ENCODE assay signal across 7 mouse cellular contexts in genomic region chr4:48542351-48542750, GRCm38 (mm10). TPM values are rescaled to one million over a fixed set of nuclear protein-coding genes. Genes with fewer than 3 reads are reported as not detected.
DNase-seq lines count a peak whose midpoint lies in the region; ATAC-seq and TF ChIP-seq lines count a peak whose summit lies in the region.

No protein-coding gene starts in this region.

- WGBS in embryonic facial prominence, embryonic 13.5 days, result 42% methylated on average over 5 of the region's 5 CpGs
- WGBS in hindbrain, embryonic 16.5 days, result 25% methylated on average over 5 of the region's 5 CpGs
- 26% methylated on average over 5 of the region's 5 CpGs for WGBS in stomach, embryonic 14.5 days

- H3K27me3 ChIP-seq in embryonic facial prominence, embryonic 13.5 days, result no peaks in the 10 kb centered on the region
- no peaks in the 10 kb centered on the region for H3K27me3 ChIP-seq in hindbrain, embryonic 16.5 days (replicated peaks; ENCODE audit: control insufficient read depth, insufficient read depth, low read length)
- no peaks in the 10 kb centered on the region for H3K27me3 ChIP-seq in stomach, embryonic 14.5 days (ENCODE audit: control insufficient read depth, insufficient read depth, low read length)

- no peaks in the 10 kb centered on the region for H3K9me3 ChIP-seq in embryonic facial prominence, embryonic 13.5 days
- no peaks in the 10 kb centered on the region for H3K9me3 ChIP-seq in hindbrain, embryonic 16.5 days (ENCODE audit: control insufficient read depth, low read length)
- H3K9me3 ChIP-seq in stomach, embryonic 14.5 days (ENCODE audit: control insufficient read depth, low read depth, low read length), result no peaks in the 10 kb centered on the region

- ATAC-seq in embryonic facial prominence, embryonic 13.5 days (ENCODE audit: insufficient number of reproducible peaks, insufficient read depth, low FRiP score, low TSS enrichment, low read depth), result no peak
- ATAC-seq in hindbrain, embryonic 16.5 days, result no peak
- no peak for ATAC-seq in stomach, embryonic 14.5 days (ENCODE audit: insufficient number of reproducible peaks, insufficient read depth, low FRiP score, low read depth)
- no peak for ATAC-seq in inflammation-experienced regulatory T-cells, adult 6 months

- H3K4me2 ChIP-seq in embryonic facial prominence, embryonic 13.5 days, result peak overlapping the region; percentile 78
- peak overlapping the region; percentile 91 for H3K4me2 ChIP-seq in hindbrain, embryonic 16.5 days (ENCODE audit: low read length)
- H3K4me2 ChIP-seq in stomach, embryonic 14.5 days (replicated peaks; ENCODE audit: low read depth, low read length), result peak overlapping the region; percentile 74

- no peak overlapping the region for H3K4me3 ChIP-seq in layer of hippocampus, adult 2 months
- 0 out of 2 replicates have a peak overlapping the region, but pooled peaks have one; percentile 74 for H3K4me3 ChIP-seq in embryonic facial prominence, embryonic 13.5 days
- H3K4me3 ChIP-seq in hindbrain, embryonic 16.5 days (ENCODE audit: low read length), result no peak overlapping the region
- H3K4me3 ChIP-seq in stomach, embryonic 14.5 days (ENCODE audit: low read depth, low read length), result no peak overlapping the region

- H3K36me3 ChIP-seq in embryonic facial prominence, embryonic 13.5 days, result no peaks in the 10 kb centered on the region
- no peaks in the 10 kb centered on the region for H3K36me3 ChIP-seq in hindbrain, embryonic 16.5 days (ENCODE audit: control insufficient read depth, insufficient read depth, low read length)
- no peaks in the 10 kb centered on the region for H3K36me3 ChIP-seq in stomach, embryonic 14.5 days (ENCODE audit: control insufficient read depth, insufficient read depth, low read length)

- H3K9ac ChIP-seq in embryonic facial prominence, embryonic 13.5 days, result peak overlapping the region; percentile 98; the same call in 1 of the 2 replicates
- no peak overlapping the region for H3K9ac ChIP-seq in hindbrain, embryonic 16.5 days (ENCODE audit: low read depth, low read length)
- peak overlapping the region; percentile 97; the same call in 1 of the 2 replicates for H3K9ac ChIP-seq in stomach, embryonic 14.5 days (replicated peaks; ENCODE audit: low read depth, low read length)

- TF ChIP-seq CTCF in layer of hippocampus, adult 2 months (conservative IDR thresholded peaks at IDR 0.05), result no peak

- no peak for DNase-seq in layer of hippocampus, adult 2 months (ENCODE audit: low spot score in 2 of 2)
- DNase-seq in layer of hippocampus, postnatal 36 days, result no peak
- DNase-seq in gastrocnemius, postnatal 10 days, result no peak

- peaks cover 57% of the 10 kb centered on the region for H3K4me1 ChIP-seq in embryonic facial prominence, embryonic 13.5 days
- H3K4me1 ChIP-seq in hindbrain, embryonic 16.5 days (ENCODE audit: control insufficient read depth, insufficient read depth, low read depth, low read length), result peaks cover 37% of the 10 kb centered on the region
- peaks cover 18% of the 10 kb centered on the region for H3K4me1 ChIP-seq in stomach, embryonic 14.5 days (ENCODE audit: control insufficient read depth, insufficient read depth, low read length)

- H3K27ac ChIP-seq in layer of hippocampus, adult 2 months, result peak overlapping the region; percentile 1; the same call in 1 of the 2 replicates
- no peak overlapping the region for H3K27ac ChIP-seq in embryonic facial prominence, embryonic 13.5 days
- no peak overlapping the region for H3K27ac ChIP-seq in hindbrain, embryonic 16.5 days (ENCODE audit: low read depth, low read length)
- H3K27ac ChIP-seq in stomach, embryonic 14.5 days (ENCODE audit: low read length), result no peak overlapping the region

RNA-seq across cellular contexts. Expression of gene Msantd3, which starts 2.6 kb away (rescaled TPM):
- 10 to 100 TPM; 20.0 to 22.9 TPM for total RNA-seq in layer of hippocampus, adult 2 months (2021)
- total RNA-seq in layer of hippocampus, postnatal 36 days (2021), result 10 to 100 TPM; 20.3 to 21.8 TPM
- polyA plus RNA-seq in embryonic facial prominence, embryonic 13.5 days (2015; fragmentation: Nextera tagmentation; extraction: Ambion mirVana), result 34.9 and 43.3 TPM in 2 replicates
- polyA plus RNA-seq in hindbrain, embryonic 16.5 days (2015; fragmentation: Nextera tagmentation; extraction: Ambion mirVana), result 21.8 and 24.5 TPM in 2 replicates
- 24.6 and 24.8 TPM in 2 replicates for polyA plus RNA-seq in stomach, embryonic 14.5 days (2014; fragmentation: Nextera tagmentation; extraction: Ambion mirVana)
- total RNA-seq in gastrocnemius, postnatal 10 days (2021), result 10 to 100 TPM; 22.0 to 22.6 TPM
- not detected for polyA plus RNA-seq in inflammation-experienced regulatory T-cells, adult 6 months (2017; shearing (Covaris generic))

RNA-seq across cellular contexts. Expression of gene Tmeff1, which starts 42.6 kb away (rescaled TPM):
- total RNA-seq in layer of hippocampus, adult 2 months (2021), result 100 to 1,000 TPM; 122 to 130 TPM
- total RNA-seq in layer of hippocampus, postnatal 36 days (2021), result 100 to 1,000 TPM; 125 to 137 TPM
- 59.5 and 66.1 TPM in 2 replicates for polyA plus RNA-seq in embryonic facial prominence, embryonic 13.5 days (2015; fragmentation: Nextera tagmentation; extraction: Ambion mirVana)
- polyA plus RNA-seq in hindbrain, embryonic 16.5 days (2015; fragmentation: Nextera tagmentation; extraction: Ambion mirVana), result 72.2 and 182 TPM in 2 replicates
- polyA plus RNA-seq in stomach, embryonic 14.5 days (2014; fragmentation: Nextera tagmentation; extraction: Ambion mirVana), result 35.8 and 46.2 TPM in 2 replicates
- total RNA-seq in gastrocnemius, postnatal 10 days (2021), result 1 to 10 TPM; 2.7 to 3.1 TPM
- not detected for polyA plus RNA-seq in inflammation-experienced regulatory T-cells, adult 6 months (2017; shearing (Covaris generic))

Comparison
In these comparisons a context has a peak if more than half of its experiments do, and no peak if none do; other contexts are left out.
1. RNA of gene Msantd3, which starts 2.6 kb away (polyA plus RNA-seq): 34.9 to 43.3 TPM in embryonic facial prominence, embryonic 13.5 days, 24.6 to 24.8 TPM in stomach, embryonic 14.5 days and 21.8 to 24.5 TPM in hindbrain, embryonic 16.5 days; not detected in inflammation-experienced regulatory T-cells, adult 6 months; every median in the first group is over 10 times any median in the second.
2. RNA of gene Tmeff1, which starts 42.6 kb away (polyA plus RNA-seq): 72.2 to 182 TPM in hindbrain, embryonic 16.5 days, 59.5 to 66.1 TPM in embryonic facial prominence, embryonic 13.5 days and 35.8 to 46.2 TPM in stomach, embryonic 14.5 days; not detected in inflammation-experienced regulatory T-cells, adult 6 months; every median in the first group is over 10 times any median in the second.
3. Peak in every context shown above with its lines, with median percentiles within 50 percentile points of each other: H3K4me2 ChIP-seq.